Mouse (Mus musculus): ENCODE data around the gene 9330182L06Rik. TPM values are rescaled to one million over a fixed set of nuclear protein-coding genes. Genes with fewer than 3 reads are reported as not detected.

9330182L06Rik gene
- 0.54 and 0.81 TPM in 2 replicates for polyA plus RNA-seq (2012; rRNA removed)

DNA sequence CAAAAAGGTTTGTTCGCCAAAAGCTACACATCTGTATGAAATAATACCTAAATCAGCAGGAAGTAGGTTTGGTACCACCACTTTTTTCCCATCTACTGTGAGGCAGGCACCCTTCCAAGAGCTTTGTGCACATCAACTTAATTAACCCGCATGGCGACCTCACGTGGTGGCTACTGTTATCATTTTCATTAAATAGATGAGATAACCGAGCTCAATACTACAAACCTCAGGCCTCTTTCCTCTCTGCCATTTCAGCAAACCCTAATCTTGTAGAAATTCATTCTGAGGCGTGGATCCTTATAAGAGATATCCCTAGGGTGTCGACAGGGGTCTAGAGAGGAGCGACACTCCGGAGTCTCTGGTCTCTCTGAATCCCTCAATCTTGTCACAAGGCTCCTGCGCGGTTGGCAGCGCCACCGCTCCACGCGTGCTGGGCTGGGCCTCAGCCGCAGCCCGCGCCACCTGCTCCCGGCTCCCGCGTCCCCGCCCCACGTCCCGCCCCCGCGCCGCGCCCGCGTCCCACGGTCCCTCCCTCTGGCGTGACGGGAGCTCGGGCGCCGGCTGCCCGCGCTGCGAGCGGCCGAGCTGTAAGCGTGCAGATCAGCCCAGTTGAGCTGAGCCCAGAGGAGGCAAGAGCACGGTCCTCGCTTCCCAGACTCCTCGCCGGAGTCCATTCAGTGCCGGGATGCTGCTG, at the start of gene 9330182L06Rik:
TSS of gene 9330182L06Rik (plus strand) at position 533 of the 694 bp plus-strand sequence.
- Histone ChIP-seq H3K36me3 (ENCODE audit: control insufficient read depth, insufficient read depth, low read length) (no peaks in the 10 kb centered on the region), H3K27ac (ENCODE audit: control insufficient read depth, insufficient read depth, low read depth, low read length) (no peak within 1 kb of the TSS), H3K27me3 (ENCODE audit: control insufficient read depth, insufficient read depth, low read length) (no peaks in the 10 kb centered on the region), H3K4me1 (ENCODE audit: control insufficient read depth, insufficient read depth, low read length) (no peaks in the 10 kb centered on the region; the same call in 1 of the 2 replicates), H3K4me3 (ENCODE audit: control insufficient read depth, low read depth, low read length) (peak within 1 kb of the TSS; percentile 77)
- TF ChIP-seq CTCF (IDR thresholded peaks at IDR 0.05; ENCODE audit: control insufficient read depth, insufficient read depth, insufficient replicate concordance, low read depth, low read length) (no peak), POLR2A (IDR thresholded peaks at IDR 0.05; ENCODE audit: control insufficient read depth, low read depth, low read length) (no peak)

DNA sequence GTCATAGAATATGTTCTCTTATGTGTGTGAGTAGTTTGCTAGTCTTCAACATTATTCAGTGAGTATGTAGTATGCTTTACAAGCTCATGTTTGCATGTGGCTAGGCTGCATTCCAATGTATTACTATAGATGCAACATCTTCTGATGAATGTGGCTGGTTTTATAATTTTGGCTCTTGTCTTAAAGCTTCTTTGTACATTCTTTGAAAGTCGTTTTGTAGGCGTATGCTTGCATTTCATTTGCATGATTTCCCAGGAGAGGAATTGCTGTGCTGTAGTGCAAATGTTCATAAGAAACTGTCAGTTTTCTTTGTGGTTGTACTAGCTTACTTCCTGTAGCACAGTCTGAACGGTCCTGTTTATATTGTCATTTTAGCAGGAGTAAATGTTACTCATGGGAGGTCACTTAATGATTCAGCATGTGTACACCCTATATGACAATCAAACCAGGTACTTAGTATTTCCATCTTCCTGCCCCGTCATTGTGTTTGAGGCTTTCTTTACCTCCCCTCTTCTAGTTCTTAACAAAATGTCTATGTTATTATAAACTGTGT, 38.4 kb upstream of the 9330182L06Rik start:
- Histone ChIP-seq H3K27me3 (ENCODE audit: control insufficient read depth, insufficient read depth, low read length) (no peaks in the 10 kb centered on the region), H3K27ac (ENCODE audit: control insufficient read depth, insufficient read depth, low read depth, low read length) (no peak overlapping the region)
- TF ChIP-seq POLR2A (IDR thresholded peaks at IDR 0.05; ENCODE audit: control insufficient read depth, low read depth, low read length) (no peak), CTCF (IDR thresholded peaks at IDR 0.05; ENCODE audit: control insufficient read depth, insufficient read depth, insufficient replicate concordance, low read depth, low read length) (no peak)

DNA sequence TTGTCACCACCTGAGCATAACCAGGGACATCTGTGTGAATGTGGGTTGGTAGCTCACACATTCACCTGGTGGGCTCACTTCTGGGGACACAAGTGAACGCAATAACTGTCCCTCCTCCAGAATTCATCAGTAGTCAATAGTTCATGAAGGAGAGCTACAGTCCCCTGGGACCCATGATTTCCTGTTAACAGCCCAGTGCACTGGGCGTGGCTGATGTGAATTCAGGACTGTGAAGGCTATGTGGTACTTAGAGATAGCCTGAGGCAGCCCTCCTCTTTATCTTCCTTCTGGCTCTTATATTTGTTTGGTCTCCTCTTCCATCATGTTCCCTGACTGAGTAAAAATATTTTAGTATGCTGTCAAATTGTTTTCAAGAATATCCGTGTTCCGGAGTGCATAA, 1.6 kb upstream of the 9330182L06Rik start:
- Histone ChIP-seq H3K36me3 (ENCODE audit: control insufficient read depth, insufficient read depth, low read length) (no peaks in the 10 kb centered on the region), H3K4me1 (ENCODE audit: control insufficient read depth, insufficient read depth, low read length) (no peaks in the 10 kb centered on the region; the same call in 1 of the 2 replicates), H3K27ac (ENCODE audit: control insufficient read depth, insufficient read depth, low read depth, low read length) (no peak overlapping the region), H3K27me3 (ENCODE audit: control insufficient read depth, insufficient read depth, low read length) (no peaks in the 10 kb centered on the region), H3K4me3 (ENCODE audit: control insufficient read depth, low read depth, low read length) (no peak overlapping the region)
- TF ChIP-seq CTCF (IDR thresholded peaks at IDR 0.05; ENCODE audit: control insufficient read depth, insufficient read depth, insufficient replicate concordance, low read depth, low read length), result no peak
- TF ChIP-seq POLR2A (IDR thresholded peaks at IDR 0.05; ENCODE audit: control insufficient read depth, low read depth, low read length), result no peak

More for the DNA sequence above, 38.4 kb upstream of the 9330182L06Rik start:
- H3K4me1 ChIP-seq (ENCODE audit: control insufficient read depth, insufficient read depth, low read length), result no peaks in the 10 kb centered on the region
- no peaks in the 10 kb centered on the region for H3K36me3 ChIP-seq (ENCODE audit: control insufficient read depth, insufficient read depth, low read length)
- H3K4me3 ChIP-seq (ENCODE audit: control insufficient read depth, low read depth, low read length), result no peak overlapping the region

DNA sequence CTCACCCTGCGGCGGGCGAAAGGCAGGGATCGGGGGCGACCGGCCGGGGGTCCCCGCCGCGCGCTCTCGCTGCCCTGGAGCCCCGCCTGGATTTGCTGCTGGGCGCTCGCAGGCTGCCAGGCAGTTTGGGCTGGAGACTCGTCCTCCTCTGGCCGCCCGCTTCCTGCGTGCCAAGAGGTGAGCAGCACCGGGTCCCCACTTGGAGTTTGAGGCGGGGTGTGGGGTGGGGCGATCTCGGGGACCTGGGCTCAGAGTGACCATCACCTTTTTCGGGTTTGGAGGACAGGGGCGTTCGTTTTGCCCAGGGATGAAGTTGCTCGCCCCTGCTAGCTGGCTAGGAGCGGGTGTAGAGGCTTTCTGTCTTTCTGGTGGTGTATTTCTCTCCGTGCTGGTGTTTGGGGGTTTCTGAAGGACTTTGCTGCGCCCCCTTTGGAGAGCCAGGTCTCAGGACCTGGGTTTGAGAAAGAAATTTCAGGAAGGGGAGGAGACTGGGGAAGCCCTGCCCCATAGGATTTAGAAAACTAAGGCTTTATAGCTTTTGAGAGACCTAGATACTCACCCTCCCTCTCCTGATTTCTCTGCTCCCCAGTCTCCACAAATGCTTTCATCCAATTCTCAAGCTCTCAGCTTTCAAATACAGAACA, 484 bp downstream of the 9330182L06Rik start:
- no peak overlapping the region for H3K27ac ChIP-seq (ENCODE audit: control insufficient read depth, insufficient read depth, low read depth, low read length)
- no peaks in the 10 kb centered on the region; the same call in 1 of the 2 replicates for H3K4me1 ChIP-seq (ENCODE audit: control insufficient read depth, insufficient read depth, low read length)
- TF ChIP-seq POLR2A (IDR thresholded peaks at IDR 0.05; ENCODE audit: control insufficient read depth, low read depth, low read length) (no peak), CTCF (IDR thresholded peaks at IDR 0.05; ENCODE audit: control insufficient read depth, insufficient read depth, insufficient replicate concordance, low read depth, low read length) (no peak)
- peak overlapping the region; percentile 77 for H3K4me3 ChIP-seq (ENCODE audit: control insufficient read depth, low read depth, low read length)
- no peaks in the 10 kb centered on the region for H3K36me3 ChIP-seq (ENCODE audit: control insufficient read depth, insufficient read depth, low read length)
- H3K27me3 ChIP-seq (ENCODE audit: control insufficient read depth, insufficient read depth, low read length), result no peaks in the 10 kb centered on the region

DNA sequence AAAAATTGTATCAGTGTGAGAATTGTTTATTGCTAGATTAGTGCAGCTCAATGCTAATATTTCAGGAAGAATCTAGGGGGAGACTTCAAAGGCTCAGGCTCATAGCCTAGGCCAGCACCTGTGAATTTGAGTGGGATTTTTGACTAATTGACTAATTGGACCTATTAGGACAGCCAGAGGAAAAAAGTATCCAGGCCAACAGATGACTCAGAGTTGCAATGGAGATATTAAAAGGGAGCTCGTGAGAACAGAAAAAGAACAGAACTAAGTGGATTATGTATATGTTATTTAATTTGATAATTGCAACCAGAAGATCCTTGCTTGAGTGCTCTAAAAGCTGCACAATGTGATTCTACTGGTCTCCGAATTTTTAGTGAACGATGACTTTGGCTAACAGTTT, 3.7 kb downstream of the 9330182L06Rik start:
- no peak for TF ChIP-seq CTCF (IDR thresholded peaks at IDR 0.05; ENCODE audit: control insufficient read depth, insufficient read depth, insufficient replicate concordance, low read depth, low read length)
- no peak for TF ChIP-seq POLR2A (IDR thresholded peaks at IDR 0.05; ENCODE audit: control insufficient read depth, low read depth, low read length)
- Histone ChIP-seq H3K4me3 (ENCODE audit: control insufficient read depth, low read depth, low read length) (no peak overlapping the region), H3K36me3 (ENCODE audit: control insufficient read depth, insufficient read depth, low read length) (no peaks in the 10 kb centered on the region), H3K27me3 (ENCODE audit: control insufficient read depth, insufficient read depth, low read length) (no peaks in the 10 kb centered on the region), H3K27ac (ENCODE audit: control insufficient read depth, insufficient read depth, low read depth, low read length) (no peak overlapping the region), H3K4me1 (ENCODE audit: control insufficient read depth, insufficient read depth, low read length) (no peaks in the 10 kb centered on the region; the same call in 1 of the 2 replicates)

DNA sequence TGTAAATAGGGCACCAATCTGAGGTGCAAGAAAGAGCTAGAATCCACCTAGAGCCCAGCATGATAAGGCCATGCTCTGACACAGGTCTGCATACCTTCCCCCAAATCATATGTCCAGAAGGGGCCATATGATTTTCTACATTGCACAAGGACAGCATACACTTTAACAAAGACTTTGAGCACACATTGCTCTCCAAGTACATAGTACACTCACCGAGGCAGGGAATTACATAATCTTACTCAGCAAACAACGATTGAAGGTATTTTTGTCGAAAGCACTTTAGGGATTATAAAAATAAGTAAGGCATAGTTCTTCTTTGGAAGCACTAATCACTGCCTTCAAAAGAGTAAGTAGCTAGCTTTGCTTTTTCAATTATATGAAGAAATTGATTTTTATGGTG, 7.1 kb downstream of the 9330182L06Rik start:
- TF ChIP-seq POLR2A (IDR thresholded peaks at IDR 0.05; ENCODE audit: control insufficient read depth, low read depth, low read length), result no peak
- TF ChIP-seq CTCF (IDR thresholded peaks at IDR 0.05; ENCODE audit: control insufficient read depth, insufficient read depth, insufficient replicate concordance, low read depth, low read length), result no peak
- no peak overlapping the region for H3K27ac ChIP-seq (ENCODE audit: control insufficient read depth, insufficient read depth, low read depth, low read length)
- no peaks in the 10 kb centered on the region for H3K4me1 ChIP-seq (ENCODE audit: control insufficient read depth, insufficient read depth, low read length)
- H3K4me3 ChIP-seq (ENCODE audit: control insufficient read depth, low read depth, low read length), result no peak overlapping the region
- H3K36me3 ChIP-seq (ENCODE audit: control insufficient read depth, insufficient read depth, low read length), result no peaks in the 10 kb centered on the region
- no peaks in the 10 kb centered on the region for H3K27me3 ChIP-seq (ENCODE audit: control insufficient read depth, insufficient read depth, low read length)

Measured in testis, adult 2 months (tissue).